8 mouse cellular contexts compared by ENCODE assay signal in the genomic region with DNA sequence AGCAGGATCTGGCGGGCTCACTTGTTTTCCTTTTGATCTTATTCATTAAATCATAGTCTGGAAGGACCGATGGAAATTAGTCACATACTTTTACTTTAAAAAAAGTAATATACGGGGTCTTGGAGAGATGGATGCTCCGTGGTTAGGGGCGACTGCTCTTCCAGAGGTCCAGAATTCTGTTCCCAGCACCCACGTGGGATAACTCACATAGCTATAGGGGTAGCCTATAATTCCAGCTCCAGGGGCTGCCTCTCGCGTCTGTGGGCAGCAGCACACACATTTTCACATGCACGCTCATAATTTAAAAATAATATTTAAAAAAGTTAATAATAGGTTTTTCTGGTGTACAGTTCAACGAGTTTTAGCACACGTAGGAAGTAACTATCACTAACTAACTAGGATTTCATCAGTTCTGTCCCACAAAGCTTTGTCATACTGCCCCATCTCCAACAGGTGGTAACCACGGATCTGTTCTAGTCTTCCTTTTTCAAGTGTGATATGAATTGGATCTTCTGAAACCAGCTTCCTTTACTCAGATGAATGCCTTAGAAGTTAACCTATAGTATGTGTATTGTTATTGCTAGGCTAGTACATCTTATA. TPM values are rescaled to one million over a fixed set of nuclear protein-coding genes. Genes with fewer than 3 reads are reported as not detected.
A peak's percentile ranks its signal among the peaks of the same experiment; 100 is the strongest.
DNase-seq lines count a peak whose midpoint lies in the region; ATAC-seq and TF ChIP-seq lines count a peak whose summit lies in the region.

No protein-coding gene starts in this region.

- peak overlapping the region; percentile 47 for H3K4me2 ChIP-seq in intestine, embryonic 14.5 days (ENCODE audit: low read length)
- peak overlapping the region; percentile 83 for H3K4me2 ChIP-seq in neural tube, embryonic 11.5 days (ENCODE audit: low read depth)

- H3K27me3 ChIP-seq in liver, adult 2 months (ENCODE audit: control insufficient read depth, insufficient read depth, low read length) = no peaks in the 10 kb centered on the region
- no peaks in the 10 kb centered on the region for H3K27me3 ChIP-seq in intestine, embryonic 14.5 days (replicated peaks; ENCODE audit: control insufficient read depth, insufficient read depth, low read length)
- no peaks in the 10 kb centered on the region for H3K27me3 ChIP-seq in neural tube, embryonic 11.5 days (ENCODE audit: control insufficient read depth, insufficient read depth, low read length)

- no peak overlapping the region for H3K27ac ChIP-seq in liver, adult 2 months (replicated peaks; ENCODE audit: insufficient read depth, low read depth, low read length)
- H3K27ac ChIP-seq in intestine, embryonic 14.5 days (ENCODE audit: low read depth) = no peak overlapping the region
- no peak overlapping the region for H3K27ac ChIP-seq in neural tube, embryonic 11.5 days (ENCODE audit: low read depth, low read length)

- H3K36me3 ChIP-seq in liver, adult 2 months (ENCODE audit: control insufficient read depth, insufficient read depth, low read length) = no peaks in the 10 kb centered on the region
- H3K36me3 ChIP-seq in intestine, embryonic 14.5 days (ENCODE audit: control insufficient read depth, insufficient read depth, low read length) = peaks cover 8% of the 10 kb centered on the region
- H3K36me3 ChIP-seq in neural tube, embryonic 11.5 days (ENCODE audit: control insufficient read depth, insufficient read depth, low read length) = no peaks in the 10 kb centered on the region

- ATAC-seq in intestine, embryonic 14.5 days (replicated peaks; ENCODE audit: low FRiP score, low TSS enrichment, low read depth) = no peak
- ATAC-seq in neural tube, embryonic 11.5 days (ENCODE audit: insufficient read depth, low FRiP score, low TSS enrichment) = no peak

- H3K9me3 ChIP-seq in intestine, embryonic 14.5 days (ENCODE audit: control insufficient read depth, low read length) = no peaks in the 10 kb centered on the region
- no peaks in the 10 kb centered on the region for H3K9me3 ChIP-seq in neural tube, embryonic 11.5 days (ENCODE audit: control insufficient read depth, low read length)

- no peak for DNase-seq in liver, adult 2 months (ENCODE audit: extremely low read depth, low read depth, low spot score)
- no peak for DNase-seq in liver
- DNase-seq in embryo, embryonic 10 days (ENCODE audit: low spot score) = peak; percentile 35
- peak; percentile 59 for DNase-seq in intestine, embryonic 14.5 days (ENCODE audit: low spot score)
- DNase-seq in neural tube, embryonic 11.5 days (ENCODE audit: low spot score) = peak; percentile 13
- DNase-seq in ovary, postnatal 10 days (ENCODE audit: low spot score) = no peak
- DNase-seq in right cerebral cortex, postnatal 36 days (ENCODE audit: low spot score in 2 of 2) = no peak
- no peak for DNase-seq in T-cell, adult 2 months (ENCODE audit: low spot score)

- 43% methylated on average over 12 of the region's 12 CpGs for whole genome bisulfite sequencing in liver, adult 2 months
- WGBS in intestine, embryonic 14.5 days = 15% methylated on average over 12 of the region's 12 CpGs
- 20% methylated on average over 12 of the region's 12 CpGs for WGBS in neural tube, embryonic 11.5 days

- peak overlapping the region; percentile 34; the same call in 1 of the 2 replicates for H3K9ac ChIP-seq in liver, adult 2 months (ENCODE audit: low read depth, low read length)
- H3K9ac ChIP-seq in intestine, embryonic 14.5 days (ENCODE audit: low read length) = peak overlapping the region; percentile 70
- no peak overlapping the region for H3K9ac ChIP-seq in neural tube, embryonic 11.5 days (ENCODE audit: low read length)

- TF ChIP-seq CTCF in liver, adult 2 months (IDR thresholded peaks at IDR 0.05; ENCODE audit: low read depth, low read length) = no peak

- H3K4me3 ChIP-seq in liver, adult 2 months (ENCODE audit: insufficient read depth, low read depth, low read length) = peak overlapping the region; percentile 70; the same call in 1 of the 2 replicates
- peak overlapping the region; percentile 72 for H3K4me3 ChIP-seq in intestine, embryonic 14.5 days (ENCODE audit: low read depth, low read length)
- peak overlapping the region; percentile 79 for H3K4me3 ChIP-seq in neural tube, embryonic 11.5 days (ENCODE audit: low read depth, low read length)

- H3K79me2 ChIP-seq in liver, adult 2 months (ENCODE audit: control insufficient read depth, insufficient read depth, low read length) = peaks cover 8% of the 10 kb centered on the region

- H3K4me1 ChIP-seq in liver, adult 2 months (ENCODE audit: control insufficient read depth, insufficient read depth, low read length) = peaks cover 5% of the 10 kb centered on the region; the same call in 1 of the 2 replicates
- H3K4me1 ChIP-seq in intestine, embryonic 14.5 days (replicated peaks; ENCODE audit: control insufficient read depth, insufficient read depth, low read length) = 0 out of 2 replicates have a peak, but pooled peaks cover 9% of the 10 kb centered on the region
- H3K4me1 ChIP-seq in neural tube, embryonic 11.5 days (ENCODE audit: control insufficient read depth, insufficient read depth, low read length) = 0 out of 2 replicates have a peak, but pooled peaks cover 3% of the 10 kb centered on the region

- TF ChIP-seq POLR2A in liver, adult 2 months (IDR thresholded peaks at IDR 0.05; ENCODE audit: extremely low read depth, insufficient read depth, low read length) = no peak

RNA-seq across cellular contexts. Expression of gene Swap70, which starts 1.2 kb away (rescaled TPM):
- 9.7 and 10.5 TPM in 2 replicates for total RNA-seq in liver, adult 2 months (2014; rRNA removed)
- polyA plus RNA-seq in liver, adult 2 months (2012; rRNA removed) = 2.2 and 2.8 TPM in 2 replicates
- polyA plus RNA-seq in intestine, embryonic 14.5 days (2014; fragmentation: Nextera tagmentation; extraction: Ambion mirVana) = 32.5 and 36.0 TPM in 2 replicates
- 19.6 and 20.2 TPM in 2 replicates for polyA plus RNA-seq in neural tube, embryonic 11.5 days (2014; fragmentation: Nextera tagmentation; extraction: Ambion mirVana)

Comparison
In these comparisons a context has a peak if more than half of its experiments do, and no peak if none do; other contexts are left out.
1. DNase-seq: peak in embryo, embryonic 10 days (single experiment), intestine, embryonic 14.5 days (single experiment) and neural tube, embryonic 11.5 days (single experiment); none in liver, adult 2 months (single experiment), liver (single experiment), ovary, postnatal 10 days (single experiment), right cerebral cortex, postnatal 36 days (0 of 2) and T-cell, adult 2 months (single experiment).
2. Peak in every context shown above with its lines, with median percentiles within 50 percentile points of each other: H3K4me3 ChIP-seq.